Mouse (Mus musculus): ENCODE data around the gene Ccdc180. TPM values are rescaled to one million over a fixed set of nuclear protein-coding genes. Genes with fewer than 3 reads are reported as not detected.

The Ccdc180 gene
- polyA plus RNA-seq, 1 experiment from 2014 or later = 0.08 TPM

- H3K36me3 ChIP-seq = no peaks in the 10 kb centered on the region
- H3K9me3 ChIP-seq = no peaks in the 10 kb centered on the region
- no peak overlapping the region; the same call in 1 of the 2 replicates for H3K27ac ChIP-seq (replicated peaks)
- no peak for ATAC-seq (ENCODE audit: extremely low read depth, insufficient number of reproducible peaks, low FRiP score, low TSS enrichment)
- H3K4me1 ChIP-seq = peaks cover 45% of the 10 kb centered on the region
- WGBS = 32% methylated on average over 9 of the region's 9 CpGs
- peak overlapping the region; percentile 81 for H3K4me3 ChIP-seq
- peak overlapping the region; percentile 91 for H3K9ac ChIP-seq
- H3K27me3 ChIP-seq (replicated peaks) = 0 out of 2 replicates have a peak, but pooled peaks cover 2% of the 10 kb centered on the region
- H3K4me2 ChIP-seq = peak overlapping the region; percentile 78
These were observed 82.8 kb downstream of the Ccdc180 start for GRCm38 (mm10) chr4:45972951-45973350.

- H3K27me3 ChIP-seq (replicated peaks) = 0 out of 2 replicates have a peak, but pooled peaks cover 2% of the 10 kb centered on the region
- WGBS = 72% methylated on average over 6 of the region's 6 CpGs
- no peak overlapping the region for H3K4me3 ChIP-seq
- no peak overlapping the region for H3K9ac ChIP-seq
- no peak for ATAC-seq (ENCODE audit: extremely low read depth, insufficient number of reproducible peaks, low FRiP score, low TSS enrichment)
- H3K9me3 ChIP-seq = no peaks in the 10 kb centered on the region
- H3K4me1 ChIP-seq = peaks cover 19% of the 10 kb centered on the region
- no peaks in the 10 kb centered on the region for H3K36me3 ChIP-seq
- no peak overlapping the region for H3K4me2 ChIP-seq
- no peak overlapping the region for H3K27ac ChIP-seq (replicated peaks)
These were observed 87.0 kb downstream of the Ccdc180 start for GRCm38 (mm10) chr4:45976931-45977667.

GRCm38 (mm10) chr4:45979916-45980315, 89.8 kb downstream of the Ccdc180 start:
- no peaks in the 10 kb centered on the region for H3K9me3 ChIP-seq
- H3K27me3 ChIP-seq (replicated peaks) = no peaks in the 10 kb centered on the region
- no peaks in the 10 kb centered on the region for H3K36me3 ChIP-seq
- ATAC-seq (ENCODE audit: extremely low read depth, insufficient number of reproducible peaks, low FRiP score, low TSS enrichment) = no peak
- peaks cover 12% of the 10 kb centered on the region for H3K4me1 ChIP-seq
- WGBS = 61% methylated on average over 2 of the region's 2 CpGs
- H3K4me2 ChIP-seq = no peak overlapping the region
- H3K9ac ChIP-seq = no peak overlapping the region
- no peak overlapping the region for H3K4me3 ChIP-seq
- no peak overlapping the region for H3K27ac ChIP-seq (replicated peaks)

- H3K4me2 ChIP-seq = no peak overlapping the region
- no peak for ATAC-seq (ENCODE audit: extremely low read depth, insufficient number of reproducible peaks, low FRiP score, low TSS enrichment)
- no peak overlapping the region for H3K4me3 ChIP-seq
- no peak overlapping the region for H3K9ac ChIP-seq
- no peaks in the 10 kb centered on the region for H3K27me3 ChIP-seq (replicated peaks)
- no peaks in the 10 kb centered on the region for H3K36me3 ChIP-seq
- peaks cover 13% of the 10 kb centered on the region for H3K4me1 ChIP-seq
- H3K27ac ChIP-seq (replicated peaks) = no peak overlapping the region
- no peaks in the 10 kb centered on the region for H3K9me3 ChIP-seq
These were observed 91.0 kb downstream of the Ccdc180 start for GRCm38 (mm10) chr4:45981054-45981453.

GRCm38 (mm10) chr4:45990427-45991135, 100.5 kb downstream of the Ccdc180 start:
- Histone ChIP-seq H3K4me3 (no peak overlapping the region), H3K9me3 (no peaks in the 10 kb centered on the region), H3K27me3 (replicated peaks) (no peaks in the 10 kb centered on the region), H3K27ac (replicated peaks) (peak overlapping the region; percentile 32), H3K9ac (peak overlapping the region; percentile 5; the same call in 1 of the 2 replicates), H3K4me1 (peaks cover 19% of the 10 kb centered on the region), H3K4me2 (no peak overlapping the region), H3K36me3 (peaks cover 31% of the 10 kb centered on the region)
- 39% methylated on average over 6 of the region's 6 CpGs for WGBS
- no peak for ATAC-seq (ENCODE audit: extremely low read depth, insufficient number of reproducible peaks, low FRiP score, low TSS enrichment)

GRCm38 (mm10) chr4:45998536-45998935, 108.4 kb downstream of the Ccdc180 start:
- Histone ChIP-seq H3K9ac (no peak overlapping the region), H3K27ac (replicated peaks) (no peak overlapping the region), H3K4me3 (no peak overlapping the region), H3K9me3 (no peaks in the 10 kb centered on the region), H3K4me1 (peaks cover 4% of the 10 kb centered on the region; the same call in 1 of the 2 replicates), H3K27me3 (replicated peaks) (no peaks in the 10 kb centered on the region), H3K36me3 (peaks cover 24% of the 10 kb centered on the region), H3K4me2 (no peak overlapping the region)
- WGBS = 71% methylated on average over 4 of the region's 4 CpGs
- ATAC-seq (ENCODE audit: extremely low read depth, insufficient number of reproducible peaks, low FRiP score, low TSS enrichment) = no peak

Other genes starting within 250 kb of the Ccdc180 start
- 121 and 130 TPM in 2 replicates for gene Aldh1b1, start 91.3 kb upstream of the Ccdc180 start, polyA plus RNA-seq (2015; fragmentation: Nextera tagmentation; extraction: Ambion mirVana)
- 3.2 and 4.6 TPM in 2 replicates for gene Igfbpl1, start 63.4 kb upstream of the Ccdc180 start, polyA plus RNA-seq (2015; fragmentation: Nextera tagmentation; extraction: Ambion mirVana)
- gene Stra6l, start 41.6 kb upstream of the Ccdc180 start, polyA plus RNA-seq (2015; fragmentation: Nextera tagmentation; extraction: Ambion mirVana) = 0.05 and 0.13 TPM in 2 replicates
- 13.0 and 14.3 TPM in 2 replicates for gene Tdrd7, start 75.0 kb downstream of the Ccdc180 start, polyA plus RNA-seq (2015; fragmentation: Nextera tagmentation; extraction: Ambion mirVana)
- 171 and 182 TPM in 2 replicates for gene Tmod1, start 148.6 kb downstream of the Ccdc180 start, polyA plus RNA-seq (2015; fragmentation: Nextera tagmentation; extraction: Ambion mirVana)
- 43.8 and 45.3 TPM in 2 replicates for gene Ncbp1, start 248.3 kb downstream of the Ccdc180 start, polyA plus RNA-seq (2015; fragmentation: Nextera tagmentation; extraction: Ambion mirVana)
- gene Tstd2, start 248.4 kb downstream of the Ccdc180 start, polyA plus RNA-seq (2015; fragmentation: Nextera tagmentation; extraction: Ambion mirVana) = 25.9 and 26.8 TPM in 2 replicates

All from heart, embryonic 13.5 days (tissue).